Comparison of ENCODE assay signal across 8 mouse cellular contexts in genomic region chr2:145831949-145832835, GRCm38 (mm10).
A peak's percentile ranks its signal among the peaks of the same experiment; 100 is the strongest.
DNase-seq lines count a peak whose midpoint lies in the region; ATAC-seq lines count a peak whose summit lies in the region.

No protein-coding gene starts in this region.

- H3K9ac ChIP-seq in embryonic facial prominence, embryonic 12.5 days = no peak overlapping the region
- peak overlapping the region; percentile 30 for H3K9ac ChIP-seq in intestine, embryonic 16.5 days (ENCODE audit: low read depth, low read length)

- H3K4me3 ChIP-seq in embryonic facial prominence, embryonic 12.5 days = no peak overlapping the region
- no peak overlapping the region; the same call in 1 of the 2 replicates for H3K4me3 ChIP-seq in intestine, embryonic 16.5 days (ENCODE audit: low read length)
- peak overlapping the region; percentile 82 for H3K4me3 ChIP-seq in megakaryocyte, embryonic 14.5 days (replicated peaks)

- peaks cover 18% of the 10 kb centered on the region for H3K4me1 ChIP-seq in embryonic facial prominence, embryonic 12.5 days
- H3K4me1 ChIP-seq in intestine, embryonic 16.5 days (ENCODE audit: control insufficient read depth, insufficient read depth, low read length) = peaks cover 8% of the 10 kb centered on the region
- H3K4me1 ChIP-seq in megakaryocyte, embryonic 14.5 days = peaks cover 16% of the 10 kb centered on the region

- no peaks in the 10 kb centered on the region for H3K9me3 ChIP-seq in embryonic facial prominence, embryonic 12.5 days
- no peaks in the 10 kb centered on the region for H3K9me3 ChIP-seq in intestine, embryonic 16.5 days (ENCODE audit: control insufficient read depth, low read length)
- no peaks in the 10 kb centered on the region for H3K9me3 ChIP-seq in megakaryocyte, embryonic 14.5 days

- peak; percentile 90 for ATAC-seq in embryonic facial prominence, embryonic 12.5 days (ENCODE audit: insufficient number of reproducible peaks, insufficient read depth, low FRiP score, low TSS enrichment)
- ATAC-seq in intestine, embryonic 16.5 days = peak; percentile 86

- H3K4me2 ChIP-seq in embryonic facial prominence, embryonic 12.5 days (replicated peaks) = peak overlapping the region; percentile 35
- peak overlapping the region; percentile 42 for H3K4me2 ChIP-seq in intestine, embryonic 16.5 days (ENCODE audit: low read depth, low read length)

- DNase-seq in adrenal gland, postnatal 10 days = peak; percentile 51
- DNase-seq in heart, adult 18-20 months = peak; percentile 58 to 80
- DNase-seq in left cerebral cortex, postnatal 14 days (ENCODE audit: low spot score in 2 of 2) = peak; percentile 51 to 66
- peak; percentile 40 for DNase-seq in right cerebral cortex, postnatal 14 days
- DNase-seq in adipocyte (ENCODE audit: low spot score) = no peak

- peak overlapping the region; percentile 92 for H3K27ac ChIP-seq in embryonic facial prominence, embryonic 12.5 days
- H3K27ac ChIP-seq in intestine, embryonic 16.5 days (ENCODE audit: low read length) = peak overlapping the region; percentile 78

- H3K36me3 ChIP-seq in embryonic facial prominence, embryonic 12.5 days = no peaks in the 10 kb centered on the region
- H3K36me3 ChIP-seq in intestine, embryonic 16.5 days (ENCODE audit: control insufficient read depth, insufficient read depth, low read length) = no peaks in the 10 kb centered on the region
- H3K36me3 ChIP-seq in megakaryocyte, embryonic 14.5 days (replicated peaks; ENCODE audit: low read length) = no peaks in the 10 kb centered on the region

- intact Hi-C loops in left cerebral cortex, postnatal 14 days (cut with DNase I) = no loop called here

- no peaks in the 10 kb centered on the region for H3K27me3 ChIP-seq in embryonic facial prominence, embryonic 12.5 days
- H3K27me3 ChIP-seq in intestine, embryonic 16.5 days (replicated peaks; ENCODE audit: control insufficient read depth, insufficient read depth, low read length) = no peaks in the 10 kb centered on the region
- H3K27me3 ChIP-seq in megakaryocyte, embryonic 14.5 days (replicated peaks) = peaks cover 13% of the 10 kb centered on the region

- 23% methylated on average over 17 of the region's 17 CpGs for WGBS in embryonic facial prominence, embryonic 12.5 days
- 46% methylated on average over 17 of the region's 17 CpGs for WGBS in intestine, embryonic 16.5 days
